Mouse (Mus musculus) B cell, adult 62 days (primary cell): ENCODE measurements around the gene Znhit6. TPM values are rescaled to one million over a fixed set of nuclear protein-coding genes. Genes with fewer than 3 reads are reported as not detected.

Source experiments
- total RNA-seq: library from RNA; stranded (reverse); gene quantifications from 4 replicates; pipeline ENCODE4 v1.2.4, GENCODE M21; 2023

Gene Znhit6
- total RNA-seq: 12.8 to 23.6 TPM (median 13.3 TPM) in 4 replicates

DNA sequence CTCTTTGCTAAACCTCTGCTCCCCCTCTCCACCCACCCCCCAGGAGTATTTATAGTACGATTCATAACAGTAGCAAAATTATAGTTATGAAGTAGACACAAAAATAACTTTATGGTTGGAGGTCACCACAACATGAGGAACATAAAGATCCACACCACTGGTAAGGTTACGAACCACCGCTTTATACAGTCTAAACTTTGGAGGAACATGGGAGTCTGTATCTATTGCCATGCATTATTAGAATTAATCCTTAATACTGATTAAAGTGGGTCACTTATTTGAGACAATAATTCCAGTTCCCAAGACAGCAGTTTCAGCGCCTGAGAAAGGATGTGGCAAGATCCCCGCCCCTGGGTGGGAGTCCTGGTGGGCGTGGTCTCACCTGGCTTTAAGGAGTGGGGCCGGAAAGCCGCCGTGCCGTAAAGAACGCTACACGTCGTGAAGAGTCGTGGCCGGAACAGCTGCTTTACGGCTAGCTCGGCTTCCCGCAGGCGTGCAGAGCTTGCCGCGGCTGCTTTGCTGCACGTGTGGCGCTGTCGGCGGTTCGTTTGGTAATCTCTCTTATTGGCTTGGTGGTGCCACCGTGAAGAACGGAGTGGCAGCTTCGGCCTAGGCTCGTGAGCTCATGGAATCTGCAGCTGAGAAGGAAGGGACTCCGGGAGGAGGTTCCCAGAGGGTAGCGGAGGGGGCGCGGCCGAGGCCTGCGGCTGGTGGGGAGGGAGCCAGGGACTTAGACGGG is at the start of gene Znhit6:
Gene Znhit6, plus strand, starts transcription at position 463 of the 739 bp plus-strand sequence.

DNA sequence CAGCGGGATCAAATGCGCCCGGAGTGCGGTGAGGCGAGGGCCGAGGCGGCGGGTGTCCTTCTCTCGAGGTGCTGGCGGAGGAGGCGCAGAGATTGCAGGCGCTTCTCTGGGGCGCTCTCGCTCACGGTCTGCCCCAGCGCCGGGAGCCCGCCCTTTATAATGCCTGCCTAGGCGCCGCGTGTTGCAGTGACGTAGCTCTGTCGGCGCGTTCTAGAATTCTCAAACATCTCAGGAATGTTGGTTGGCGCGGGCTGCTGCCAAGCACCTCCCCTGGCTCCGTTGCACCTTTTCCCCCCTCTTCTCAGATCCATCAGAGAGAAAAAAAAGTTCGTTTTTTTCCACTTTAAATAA is 73.8 kb downstream of the Znhit6 start, which contains the start of gene Ccn1:
Gene Ccn1, minus strand, starts transcription at position 130 of the 351 bp plus-strand sequence.

Other genes starting within 250 kb of the Znhit6 start
- not detected in 4 replicates for gene Ccn1, start 73.8 kb downstream of the Znhit6 start, total RNA-seq
- not detected in 4 replicates for gene Ddah1, start 182.5 kb downstream of the Znhit6 start, total RNA-seq